Mouse (Mus musculus) layer of hippocampus, postnatal 14 days (tissue): ENCODE data around the gene Pgbd1. TPM values are rescaled to one million over a fixed set of nuclear protein-coding genes. Genes with fewer than 3 reads are reported as not detected.

Source experiments
- microRNA-seq, 2 experiments: library from miRNA; unstranded; fragments of <30 nt; microRNA quantifications; one replicate each; pipeline ENCODE4 v1.2.0; 2021
- total RNA-seq, 2 experiments: library from RNA; stranded (reverse); gene quantifications; 2 replicates each; pipeline ENCODE4 v1.2.3; 2021

Pgbd1 gene
- total RNA-seq, 2 experiments from 2014 or later = 1.3 TPM

Small RNA genes within 50 kb of the gene (microRNA-seq; reads per million reads assigned to microRNA genes)
- 0 reads per million in 2 experiments for gene Mir1896
- 0 to 1.6 reads per million in 2 experiments for gene Mir6942

Other genes starting within 250 kb of the Pgbd1 start
- gene Gpx5, start 148.3 kb downstream of the Pgbd1 start, total RNA-seq = not detected
- not detected for gene Gpx6, start 128.9 kb downstream of the Pgbd1 start, total RNA-seq
- not detected for gene Olfr1367, start 94.1 kb downstream of the Pgbd1 start, total RNA-seq
- gene Zscan12, start 78.2 kb downstream of the Pgbd1 start, total RNA-seq = 1 to 10 TPM; 8.3 to 9.0 TPM
- gene Zkscan3, start 38.3 kb downstream of the Pgbd1 start, total RNA-seq = 10 to 100 TPM; 37.5 to 37.6 TPM
- 10 to 100 TPM; 33.9 to 35.6 TPM for gene Zscan26, start 12.7 kb upstream of the Pgbd1 start, total RNA-seq
- under 1 TPM; 0.69 to 0.74 TPM for gene Nkapl, start 27.5 kb upstream of the Pgbd1 start, total RNA-seq
- gene Zkscan4, start 37.8 kb upstream of the Pgbd1 start, total RNA-seq = 1 to 10 TPM; 6.7 to 7.7 TPM
- gene Gm10065, start 38.4 kb upstream of the Pgbd1 start, total RNA-seq = not detected
- 10 to 100 TPM; 15.9 to 17.4 TPM for gene AK157302, start 54.2 kb upstream of the Pgbd1 start, total RNA-seq
- 10 to 100 TPM; 64.8 to 76.7 TPM for gene Gm11273, start 60.4 kb upstream of the Pgbd1 start, total RNA-seq
- 10 to 100 TPM; 16.2 to 16.9 TPM for gene Zkscan8, start 90.1 kb upstream of the Pgbd1 start, total RNA-seq
- gene Olfr1366, start 101.8 kb upstream of the Pgbd1 start, total RNA-seq = not detected
- gene Olfr1535, start 118.8 kb upstream of the Pgbd1 start, total RNA-seq = not detected
- gene Olfr1364, start 140.7 kb upstream of the Pgbd1 start, total RNA-seq = not detected
- gene Olfr1362, start 173.0 kb upstream of the Pgbd1 start, total RNA-seq = not detected
- gene Olfr11, start 201.5 kb upstream of the Pgbd1 start, total RNA-seq = not detected
- not detected for gene Olfr1361, start 222.3 kb upstream of the Pgbd1 start, total RNA-seq
- gene Olfr1360, start 236.3 kb upstream of the Pgbd1 start, total RNA-seq = not detected